Mouse (Mus musculus): ENCODE data around the gene Ctnnb1. TPM values are rescaled to one million over a fixed set of nuclear protein-coding genes. Genes with fewer than 3 reads are reported as not detected.
"Not testable (repeated sequence)": the region's sequence is repeated elsewhere in the genome, so short reads cannot be mapped to it uniquely, and the experiment has no call there.

Gene Ctnnb1
- polyA plus RNA-seq, 1 experiment from 2014 or later = 383 TPM

DNA sequence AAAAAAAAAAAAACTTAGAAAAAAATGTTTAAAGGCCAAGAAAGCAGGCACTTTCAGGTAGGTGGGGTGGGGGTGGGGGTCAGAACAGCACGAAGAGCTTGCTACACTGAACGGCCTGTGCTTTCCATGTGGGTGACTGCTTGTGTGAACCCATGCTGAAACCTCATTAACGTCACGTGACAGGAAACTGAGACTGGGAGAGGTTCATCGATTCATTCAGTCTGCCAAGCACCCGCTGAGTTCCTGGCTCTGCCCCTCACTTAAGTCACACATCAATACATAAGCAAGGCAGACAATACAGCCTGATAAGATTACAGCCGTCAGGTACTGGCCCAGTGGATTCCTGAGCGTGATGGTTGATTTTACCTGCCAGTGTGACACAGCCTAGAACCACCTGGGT is 26.5 kb upstream of the Ctnnb1 start:
- no peak overlapping the region for H3K4me2 ChIP-seq (replicated peaks; ENCODE audit: low read depth, low read length)
- no peaks in the 10 kb centered on the region for H3K4me1 ChIP-seq (ENCODE audit: insufficient read depth, low read depth, low read length)
- no peaks in the 10 kb centered on the region for H3K36me3 ChIP-seq (ENCODE audit: insufficient read depth, low read length)
- H3K9ac ChIP-seq (replicated peaks; ENCODE audit: low read depth) = no peak overlapping the region
- no peak overlapping the region for H3K27ac ChIP-seq (ENCODE audit: low read length)
- no peak overlapping the region for H3K4me3 ChIP-seq (ENCODE audit: low read depth, low read length)
- DNase-seq (ENCODE audit: low spot score) (no peak), ATAC-seq (no peak)
- H3K9me3 ChIP-seq (ENCODE audit: low read length) = no peaks in the 10 kb centered on the region
- TF ChIP-seq CTCF (IDR thresholded peaks at IDR 0.05) (no peak), EP300 (IDR thresholded peaks at IDR 0.05) (no peak)
- no peaks in the 10 kb centered on the region for H3K27me3 ChIP-seq (replicated peaks; ENCODE audit: insufficient read depth, low read length)
- WGBS = 67% methylated on average over 8 of the region's 8 CpGs

DNA sequence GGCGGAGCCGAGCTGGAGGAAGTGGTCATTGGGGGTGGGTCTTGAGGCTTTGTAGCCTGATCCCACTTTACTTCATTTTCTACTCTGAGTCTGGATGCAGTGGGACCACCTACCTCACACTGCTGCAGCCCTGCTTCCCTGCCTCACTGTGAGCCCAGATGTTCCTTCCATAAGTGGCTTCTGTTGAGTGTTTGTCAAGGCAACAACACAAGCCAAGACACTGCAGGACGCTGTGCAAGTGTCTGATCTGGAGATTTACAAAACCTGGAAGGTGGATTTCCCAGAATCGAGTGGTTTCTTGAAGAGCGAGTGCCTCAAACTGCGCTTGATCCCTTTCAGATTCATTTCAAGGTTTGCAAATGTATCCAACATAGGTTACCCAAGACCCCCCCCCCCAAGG is 20.6 kb upstream of the Ctnnb1 start:
- TF ChIP-seq EP300 (IDR thresholded peaks at IDR 0.05) (no peak), CTCF (IDR thresholded peaks at IDR 0.05) (no peak)
- H3K27ac ChIP-seq (ENCODE audit: low read length) = no peak overlapping the region
- no peak overlapping the region for H3K4me3 ChIP-seq (ENCODE audit: low read depth, low read length)
- no peak overlapping the region for H3K4me2 ChIP-seq (replicated peaks; ENCODE audit: low read depth, low read length)
- 80% methylated on average over 6 of the region's 6 CpGs for WGBS
- H3K27me3 ChIP-seq (replicated peaks; ENCODE audit: insufficient read depth, low read length) = no peaks in the 10 kb centered on the region
- ATAC-seq = no peak
- H3K9me3 ChIP-seq (ENCODE audit: low read length) = no peaks in the 10 kb centered on the region
- H3K4me1 ChIP-seq (ENCODE audit: insufficient read depth, low read depth, low read length) = no peaks in the 10 kb centered on the region
- DNase-seq (ENCODE audit: low spot score) = no peak
- H3K36me3 ChIP-seq (ENCODE audit: insufficient read depth, low read length) = no peaks in the 10 kb centered on the region
- H3K9ac ChIP-seq (replicated peaks; ENCODE audit: low read depth) = no peak overlapping the region

DNA sequence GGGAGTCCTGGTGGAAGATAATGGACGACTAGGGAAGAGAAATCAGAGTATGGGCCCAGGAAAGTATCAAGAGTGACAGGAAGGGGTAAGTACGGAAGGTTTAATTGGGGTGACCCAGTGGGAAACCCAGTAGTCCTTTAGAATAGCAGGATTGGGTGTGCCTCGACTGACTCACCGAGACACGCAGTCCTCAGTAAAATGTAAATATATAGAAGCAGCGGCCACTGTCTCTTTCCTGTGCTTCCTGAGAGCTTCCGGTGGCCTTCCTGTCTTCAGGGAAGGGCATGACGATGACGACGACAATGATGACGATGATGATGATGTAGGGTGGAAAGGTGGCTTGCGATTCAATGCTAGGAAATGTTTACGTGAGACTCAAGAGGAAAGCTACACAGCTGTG is 15.9 kb upstream of the Ctnnb1 start:
- no peak overlapping the region for H3K9ac ChIP-seq (replicated peaks; ENCODE audit: low read depth)
- no peaks in the 10 kb centered on the region for H3K27me3 ChIP-seq (replicated peaks; ENCODE audit: insufficient read depth, low read length)
- no peaks in the 10 kb centered on the region for H3K36me3 ChIP-seq (ENCODE audit: insufficient read depth, low read length)
- TF ChIP-seq CTCF (IDR thresholded peaks at IDR 0.05) (no peak), EP300 (IDR thresholded peaks at IDR 0.05) (peak; percentile 100)
- H3K9me3 ChIP-seq (ENCODE audit: low read length) = no peaks in the 10 kb centered on the region
- H3K4me3 ChIP-seq (ENCODE audit: low read depth, low read length) = no peak overlapping the region
- H3K4me1 ChIP-seq (ENCODE audit: insufficient read depth, low read depth, low read length) = peaks cover 8% of the 10 kb centered on the region; the same call in 1 of the 2 replicates
- DNase-seq (ENCODE audit: low spot score) (peak; percentile 66), ATAC-seq (peak; percentile 59)
- 58% methylated on average over 13 of the region's 13 CpGs for WGBS
- peak overlapping the region; percentile 35; the same call in 1 of the 2 replicates for H3K27ac ChIP-seq (ENCODE audit: low read length)
- no peak overlapping the region for H3K4me2 ChIP-seq (replicated peaks; ENCODE audit: low read depth, low read length)

DNA sequence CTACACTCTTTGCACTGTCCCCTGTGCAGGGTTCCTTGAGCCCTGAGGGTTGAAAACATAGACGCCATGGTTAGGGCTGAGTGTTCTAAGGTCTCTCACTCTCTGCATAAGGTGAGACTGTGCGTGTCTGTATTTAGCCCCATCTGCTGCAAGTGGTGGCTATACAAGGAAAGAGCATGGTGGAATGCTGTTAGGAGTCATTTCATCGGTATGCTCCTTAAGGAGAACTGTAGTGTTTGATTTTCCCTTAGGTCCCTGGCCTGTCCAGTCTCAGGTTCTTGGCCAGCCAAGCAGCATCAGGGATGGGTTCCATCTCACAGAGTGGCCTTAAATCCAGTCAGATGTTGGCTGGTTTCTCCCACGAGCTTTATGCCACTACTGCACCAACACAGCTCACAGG is 14.6 kb upstream of the Ctnnb1 start:
- no peak overlapping the region for H3K9ac ChIP-seq (replicated peaks; ENCODE audit: low read depth)
- no peak for TF ChIP-seq EP300 (IDR thresholded peaks at IDR 0.05)
- TF ChIP-seq CTCF (IDR thresholded peaks at IDR 0.05) = peak; percentile 20; the same call in 1 of the 2 replicates
- H3K4me3 ChIP-seq (ENCODE audit: low read depth, low read length) = no peak overlapping the region
- H3K9me3 ChIP-seq (ENCODE audit: low read length) = no peaks in the 10 kb centered on the region
- 42% methylated on average over 4 of the region's 4 CpGs for WGBS
- peak overlapping the region; percentile 87 for H3K27ac ChIP-seq (ENCODE audit: low read length)
- H3K27me3 ChIP-seq (replicated peaks; ENCODE audit: insufficient read depth, low read length) = no peaks in the 10 kb centered on the region
- H3K4me1 ChIP-seq (ENCODE audit: insufficient read depth, low read depth, low read length) = peaks cover 8% of the 10 kb centered on the region; the same call in 1 of the 2 replicates
- DNase-seq (ENCODE audit: low spot score) (peak; percentile 75), ATAC-seq (peak; percentile 51)
- no peak overlapping the region for H3K4me2 ChIP-seq (replicated peaks; ENCODE audit: low read depth, low read length)
- H3K36me3 ChIP-seq (ENCODE audit: insufficient read depth, low read length) = no peaks in the 10 kb centered on the region

DNA sequence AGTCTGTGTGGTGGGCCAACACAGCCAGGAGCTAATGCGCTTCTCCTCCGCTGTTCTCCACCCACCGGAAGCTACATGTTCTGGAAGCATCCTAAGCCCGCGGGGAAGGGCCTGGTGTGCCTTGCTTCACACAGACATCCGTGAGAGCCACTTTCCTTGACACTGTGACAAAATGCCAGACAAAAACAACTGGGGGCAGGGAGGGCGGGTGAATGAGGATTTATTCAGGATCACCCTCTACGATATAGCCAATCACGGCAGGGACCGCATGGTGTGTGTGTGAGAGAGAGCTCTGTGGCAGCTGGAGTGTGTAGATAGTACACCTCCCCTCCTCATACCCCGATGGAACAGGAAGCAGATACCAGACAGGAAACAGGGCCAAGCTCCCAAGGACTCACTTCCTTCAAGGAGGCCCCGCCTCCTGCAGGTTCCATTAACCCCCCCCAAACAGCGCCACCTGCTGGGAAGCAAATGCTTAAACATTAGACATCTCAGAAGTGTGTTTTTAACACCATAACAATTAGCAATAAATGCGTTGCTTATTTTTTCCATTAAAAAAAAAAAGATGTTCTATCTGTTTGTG is 14.0 kb upstream of the Ctnnb1 start:
- no peaks in the 10 kb centered on the region for H3K9me3 ChIP-seq (ENCODE audit: low read length)
- peak; percentile 82 for DNase-seq (ENCODE audit: low spot score)
- peaks cover 8% of the 10 kb centered on the region; the same call in 1 of the 2 replicates for H3K4me1 ChIP-seq (ENCODE audit: insufficient read depth, low read depth, low read length)
- no peak overlapping the region for H3K4me2 ChIP-seq (replicated peaks; ENCODE audit: low read depth, low read length)
- 63% methylated on average over 14 of the region's 14 CpGs for WGBS
- peak; percentile 81 for ATAC-seq
- no peak overlapping the region for H3K9ac ChIP-seq (replicated peaks; ENCODE audit: low read depth)
- TF ChIP-seq CTCF (IDR thresholded peaks at IDR 0.05) (peak; percentile 67), EP300 (IDR thresholded peaks at IDR 0.05) (peak; percentile 79)
- no peaks in the 10 kb centered on the region for H3K27me3 ChIP-seq (replicated peaks; ENCODE audit: insufficient read depth, low read length)
- H3K27ac ChIP-seq (ENCODE audit: low read length) = peak overlapping the region; percentile 87
- no peak overlapping the region for H3K4me3 ChIP-seq (ENCODE audit: low read depth, low read length)
- H3K36me3 ChIP-seq (ENCODE audit: insufficient read depth, low read length) = no peaks in the 10 kb centered on the region

DNA sequence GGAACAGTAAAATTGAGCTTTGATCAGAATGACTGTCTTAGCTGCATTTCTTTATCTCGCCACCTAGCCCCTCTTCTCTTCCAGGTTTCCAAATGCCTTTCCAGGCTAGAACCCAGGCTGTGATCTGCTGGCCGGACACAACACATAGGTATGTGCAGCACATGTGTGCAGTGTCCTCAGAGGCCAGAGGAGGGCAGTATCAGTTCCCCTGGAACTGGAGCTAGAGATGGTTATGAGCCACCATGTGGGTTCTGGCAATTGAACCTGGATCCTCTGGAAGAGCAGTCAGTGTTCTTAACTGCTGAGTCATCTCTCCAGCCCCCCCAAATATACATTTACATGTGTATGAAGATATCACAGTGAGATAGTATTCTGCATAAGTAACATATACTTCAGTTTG is 11.4 kb upstream of the Ctnnb1 start:
- H3K9me3 ChIP-seq (ENCODE audit: low read length); H3K36me3 ChIP-seq (ENCODE audit: insufficient read depth, low read length): not testable (repeated sequence)
- 96% methylated on average over 2 of the region's 2 CpGs for WGBS

DNA sequence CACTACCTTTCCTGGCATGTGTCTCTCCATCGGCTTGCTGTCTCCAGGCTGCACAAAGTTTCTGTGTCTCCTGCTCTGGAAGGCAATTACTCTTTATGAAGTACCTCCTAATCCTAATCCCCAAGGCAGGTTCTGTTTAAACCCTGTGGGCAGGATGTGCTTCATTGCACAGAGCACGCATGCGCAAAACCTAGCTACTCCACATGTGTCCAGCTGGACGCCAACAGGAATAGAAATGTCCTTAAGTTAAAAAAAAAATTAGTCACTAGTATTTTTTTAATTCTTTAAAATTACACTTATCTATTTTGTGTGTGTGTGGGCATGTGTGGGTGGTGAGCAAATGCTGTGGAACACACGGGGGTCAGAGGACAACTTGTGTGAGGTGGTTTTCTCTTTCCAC is 10.8 kb upstream of the Ctnnb1 start:
- Histone ChIP-seq H3K9ac (replicated peaks; ENCODE audit: low read depth) (no peak overlapping the region), H3K27ac (ENCODE audit: low read length) (no peak overlapping the region), H3K9me3 (ENCODE audit: low read length) (no peaks in the 10 kb centered on the region), H3K4me3 (ENCODE audit: low read depth, low read length) (no peak overlapping the region), H3K4me2 (replicated peaks; ENCODE audit: low read depth, low read length) (no peak overlapping the region), H3K4me1 (ENCODE audit: insufficient read depth, low read depth, low read length) (peaks cover 8% of the 10 kb centered on the region; the same call in 1 of the 2 replicates), H3K27me3 (replicated peaks; ENCODE audit: insufficient read depth, low read length) (no peaks in the 10 kb centered on the region), H3K36me3 (ENCODE audit: insufficient read depth, low read length) (no peaks in the 10 kb centered on the region)
- WGBS = 66% methylated on average over 5 of the region's 5 CpGs
- DNase-seq (ENCODE audit: low spot score) = no peak
- ATAC-seq = no peak
- TF ChIP-seq CTCF (IDR thresholded peaks at IDR 0.05) (no peak), EP300 (IDR thresholded peaks at IDR 0.05) (no peak)

More for the DNA sequence above, 11.4 kb upstream of the Ctnnb1 start:
- not testable (repeated sequence) for H3K4me3 ChIP-seq (ENCODE audit: low read depth, low read length); ATAC-seq; H3K4me2 ChIP-seq (replicated peaks; ENCODE audit: low read depth, low read length); H3K9ac ChIP-seq (replicated peaks; ENCODE audit: low read depth); H3K27me3 ChIP-seq (replicated peaks; ENCODE audit: insufficient read depth, low read length); DNase-seq (ENCODE audit: low spot score); H3K27ac ChIP-seq (ENCODE audit: low read length); H3K4me1 ChIP-seq (ENCODE audit: insufficient read depth, low read depth, low read length)
